ENCODE assay signal across 25 mouse cellular contexts in the genomic region with DNA sequence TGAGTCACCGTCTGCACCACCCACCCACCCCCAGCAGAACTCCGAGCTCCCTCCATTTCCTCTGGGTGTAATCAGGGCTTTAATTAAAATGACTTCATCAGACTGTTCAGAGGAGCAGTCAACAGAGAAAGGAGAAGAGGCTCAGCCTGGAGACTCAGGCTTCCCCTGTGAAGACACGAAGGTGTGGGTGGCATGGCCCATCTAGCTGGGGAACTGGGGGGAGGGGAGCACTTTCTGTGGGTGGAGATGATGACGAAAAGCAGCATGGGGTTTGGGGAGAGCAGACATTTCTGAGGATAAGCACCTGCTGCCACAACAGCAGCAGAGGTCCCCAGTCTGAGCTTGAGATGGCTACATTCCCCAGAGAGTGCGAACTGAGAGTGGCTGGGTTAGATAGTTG. TPM values are rescaled to one million over a fixed set of nuclear protein-coding genes. Genes with fewer than 3 reads are reported as not detected.
"Had no signal": no experiment of that assay in that cellular context is flagged by ENCODE, and none has a peak within 500 bp of the region (broad histone marks: within the 10 kb centered on the region; RNA-seq: fewer than 3 reads in every experiment).

No protein-coding gene starts in this region.

- H3K27ac ChIP-seq: heart, adult 2 months; heart, embryonic 13.5 days; heart, embryonic 15.5 days; hindbrain, embryonic 13.5 days; hindbrain, embryonic 15.5 days; hindbrain, postnatal 0 days; kidney, embryonic 15.5 days; kidney, postnatal 0 days; limb, embryonic 13.5 days; limb, embryonic 15.5 days had no signal

- H3K4me3 ChIP-seq: heart, adult 2 months; heart, embryonic 13.5 days; heart, embryonic 15.5 days; hindbrain, embryonic 13.5 days; hindbrain, embryonic 15.5 days; kidney, embryonic 15.5 days; limb, embryonic 13.5 days; limb, embryonic 15.5 days had no signal

- H3K4me1 ChIP-seq: heart, embryonic 13.5 days; heart, embryonic 15.5 days; hindbrain, embryonic 13.5 days; hindbrain, embryonic 15.5 days; kidney, embryonic 15.5 days; limb, embryonic 13.5 days; limb, embryonic 15.5 days had no signal

- DNase-seq: forebrain, postnatal 0 days; gastrocnemius, postnatal 14 days; gastrocnemius, postnatal 36 days; heart, adult 11 months; heart, adult 2 months; heart, postnatal 14 days; heart, postnatal 36 days; kidney, adult 11 months; kidney, adult 2 months; kidney, adult 9 months; kidney, postnatal 14 days; kidney, postnatal 36 days; layer of hippocampus, adult 9-11 months; layer of hippocampus, postnatal 36 days; left cerebral cortex, postnatal 4 days had no signal

RNA-seq across cellular contexts. Expression of gene D430019H16Rik, which starts 10.1 kb away (rescaled TPM):
- total RNA-seq: hematopoietic stem cell, adult 5-6 weeks had no signal
